Mouse (Mus musculus): ENCODE data around the gene Ror1. TPM values are rescaled to one million over a fixed set of nuclear protein-coding genes. Genes with fewer than 3 reads are reported as not detected.

The Ror1 gene
- polyA plus RNA-seq, 1 experiment: 0.06 TPM

DNA sequence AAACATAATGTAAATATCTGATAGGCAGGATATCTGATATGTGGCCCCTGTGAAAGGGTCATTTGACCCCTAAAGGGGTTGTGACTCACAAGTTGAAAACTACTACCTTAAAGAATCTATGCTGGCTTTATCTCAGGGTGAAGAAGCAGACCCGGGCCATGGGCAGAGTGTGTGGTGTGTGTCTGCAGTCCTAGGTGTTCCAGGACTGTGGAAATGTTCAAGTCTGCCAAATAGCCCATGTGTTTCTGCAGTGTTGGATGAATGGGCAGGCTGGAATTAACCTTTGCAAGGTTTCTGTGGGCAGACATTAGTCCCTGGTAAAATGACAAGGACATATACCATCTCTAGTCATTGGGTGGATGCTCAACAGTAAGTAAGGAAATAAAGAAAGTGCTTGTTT lies 205.8 kb downstream of the Ror1 start:
- Histone ChIP-seq H3K27me3 (ENCODE audit: control insufficient read depth, insufficient read depth, insufficient read length) (no peaks in the 10 kb centered on the region), H3K4me3 (no peak overlapping the region), H3K36me3 (ENCODE audit: control insufficient read depth, insufficient read depth) (no peaks in the 10 kb centered on the region), H3K79me2 (ENCODE audit: control insufficient read depth, insufficient read depth) (no peaks in the 10 kb centered on the region), H3ac (ENCODE audit: control insufficient read depth, insufficient read length) (no peak overlapping the region), H3K4me2 (ENCODE audit: low read depth) (no peak overlapping the region)
- TF ChIP-seq TCF12 (IDR thresholded peaks at IDR 0.05; ENCODE audit: insufficient read depth, poor library complexity, severe bottlenecking) (no peak), POLR2A (IDR thresholded peaks at IDR 0.05; ENCODE audit: insufficient read length, low read depth) (no peak), MYOD1 (IDR thresholded peaks at IDR 0.05; ENCODE audit: control insufficient read depth in 1 of 3, insufficient read length in 2 of 3, low read depth in 2 of 3) (no peak), USF1 (IDR thresholded peaks at IDR 0.05; ENCODE audit: low read depth) (no peak), SRF (IDR thresholded peaks at IDR 0.05; ENCODE audit: control insufficient read depth, insufficient read length, low read depth) (no peak), MAX (IDR thresholded peaks at IDR 0.05; ENCODE audit: low read depth) (no peak)

DNA sequence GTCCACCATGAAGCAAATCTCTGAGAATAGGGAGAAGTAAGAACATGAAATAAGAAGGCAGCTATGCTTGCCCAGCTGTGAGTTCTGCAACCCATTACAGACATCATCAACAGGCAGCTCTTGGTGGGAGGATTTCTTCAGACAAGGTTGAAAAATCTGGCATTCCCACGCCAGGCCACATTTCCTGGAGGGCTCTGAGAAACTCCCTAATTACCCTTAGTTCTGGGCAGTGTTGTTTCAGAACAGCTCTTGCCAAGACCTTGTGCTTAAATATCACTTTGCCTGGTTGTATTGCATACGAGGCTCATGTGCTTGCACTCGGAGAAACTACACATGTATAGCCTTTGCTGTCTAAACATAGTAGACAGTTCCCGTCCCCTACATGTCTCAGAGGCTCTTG lies 211.8 kb downstream of the Ror1 start:
- Histone ChIP-seq H3K4me2 (ENCODE audit: low read depth) (no peak overlapping the region), H3K4me3 (no peak overlapping the region), H3K79me2 (ENCODE audit: control insufficient read depth, insufficient read depth) (no peaks in the 10 kb centered on the region), H3K36me3 (ENCODE audit: control insufficient read depth, insufficient read depth) (no peaks in the 10 kb centered on the region), H3ac (ENCODE audit: control insufficient read depth, insufficient read length) (no peak overlapping the region), H3K27me3 (ENCODE audit: control insufficient read depth, insufficient read depth, insufficient read length) (no peaks in the 10 kb centered on the region)
- TF ChIP-seq TCF12 (IDR thresholded peaks at IDR 0.05; ENCODE audit: insufficient read depth, poor library complexity, severe bottlenecking) (no peak), REST (IDR thresholded peaks at IDR 0.05; ENCODE audit: insufficient read depth, insufficient read length) (no peak), CEBPB (IDR thresholded peaks at IDR 0.05; ENCODE audit: insufficient read depth, poor library complexity, severe bottlenecking) (no peak), MYOG (IDR thresholded peaks at IDR 0.05; ENCODE audit: control insufficient read depth in 1 of 3, insufficient read depth in 1 of 3, insufficient read length in 2 of 3, low read depth in 2 of 3) (no peak), SRF (IDR thresholded peaks at IDR 0.05; ENCODE audit: control insufficient read depth, insufficient read length, low read depth) (no peak), USF1 (IDR thresholded peaks at IDR 0.05; ENCODE audit: low read depth) (no peak), E2F4 (IDR thresholded peaks at IDR 0.05; ENCODE audit: insufficient read depth) (no peak), TCF3 (IDR thresholded peaks at IDR 0.05; ENCODE audit: insufficient read length, low read depth) (no peak), POLR2AphosphoS2 (IDR thresholded peaks at IDR 0.05; ENCODE audit: insufficient read length, low read depth) (no peak), MAX (IDR thresholded peaks at IDR 0.05; ENCODE audit: low read depth) (no peak), POLR2A (IDR thresholded peaks at IDR 0.05; ENCODE audit: insufficient read length, low read depth) (no peak), MYOD1 (IDR thresholded peaks at IDR 0.05; ENCODE audit: control insufficient read depth in 1 of 3, insufficient read length in 2 of 3, low read depth in 2 of 3) (no peak)

DNA sequence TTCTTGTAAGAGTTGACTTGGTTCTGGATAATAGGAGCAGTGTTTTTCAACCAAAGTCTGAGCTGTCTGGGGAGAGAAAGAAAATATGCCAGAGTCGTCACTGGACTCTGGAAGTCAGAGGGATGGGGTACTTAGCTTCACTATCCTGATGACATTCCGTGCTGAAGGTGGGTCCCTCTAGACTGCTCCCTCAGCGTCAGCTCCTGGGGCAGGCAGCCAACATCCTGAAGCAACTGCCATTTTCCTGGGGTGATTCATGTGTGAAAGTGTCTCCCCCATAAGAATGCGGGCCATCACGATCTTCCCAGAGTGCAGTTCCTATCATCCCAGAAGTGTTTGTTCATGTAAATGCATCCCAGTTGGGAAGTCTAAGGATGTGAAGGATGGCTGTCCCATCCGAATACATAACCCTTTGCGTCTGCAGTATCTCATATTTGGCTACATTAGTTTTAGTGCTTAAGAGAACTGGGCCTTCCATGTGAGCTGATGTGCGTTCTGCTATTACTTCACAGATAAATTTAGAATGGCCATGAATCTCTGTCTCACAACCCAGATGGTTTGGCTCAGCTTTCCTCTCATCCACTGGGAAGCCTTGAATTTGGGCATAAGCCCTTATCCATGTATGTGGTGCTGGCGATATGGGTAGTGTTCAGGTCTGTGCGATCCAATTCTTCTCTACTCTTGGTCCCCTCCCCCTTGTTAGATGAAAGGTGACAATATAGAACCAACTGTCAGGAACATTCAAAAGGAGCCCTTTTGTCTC lies 216.4 kb downstream of the Ror1 start:
- no peaks in the 10 kb centered on the region for H3K27me3 ChIP-seq (ENCODE audit: control insufficient read depth, insufficient read depth, insufficient read length)
- no peaks in the 10 kb centered on the region for H3K79me2 ChIP-seq (ENCODE audit: control insufficient read depth, insufficient read depth)
- H3ac ChIP-seq (ENCODE audit: control insufficient read depth, insufficient read length): no peak overlapping the region
- H3K4me2 ChIP-seq (ENCODE audit: low read depth): no peak overlapping the region
- H3K36me3 ChIP-seq (ENCODE audit: control insufficient read depth, insufficient read depth): no peaks in the 10 kb centered on the region
- no peak for TF ChIP-seq POLR2A (IDR thresholded peaks at IDR 0.05; ENCODE audit: insufficient read length, low read depth)
- no peak for TF ChIP-seq E2F4 (IDR thresholded peaks at IDR 0.05; ENCODE audit: insufficient read depth)
- no peak for TF ChIP-seq POLR2AphosphoS2 (IDR thresholded peaks at IDR 0.05; ENCODE audit: insufficient read length, low read depth)
- no peak for TF ChIP-seq REST (IDR thresholded peaks at IDR 0.05; ENCODE audit: insufficient read depth, insufficient read length)
- no peak for TF ChIP-seq SRF (IDR thresholded peaks at IDR 0.05; ENCODE audit: control insufficient read depth, insufficient read length, low read depth)
- no peak for TF ChIP-seq MYOD1 (IDR thresholded peaks at IDR 0.05; ENCODE audit: control insufficient read depth in 1 of 3, insufficient read length in 2 of 3, low read depth in 2 of 3)
- no peak for TF ChIP-seq CEBPB (IDR thresholded peaks at IDR 0.05; ENCODE audit: insufficient read depth, poor library complexity, severe bottlenecking)
- no peak for TF ChIP-seq MAX (IDR thresholded peaks at IDR 0.05; ENCODE audit: low read depth)
- no peak for TF ChIP-seq USF1 (IDR thresholded peaks at IDR 0.05; ENCODE audit: low read depth)
- no peak for TF ChIP-seq TCF3 (IDR thresholded peaks at IDR 0.05; ENCODE audit: insufficient read length, low read depth)
- TF ChIP-seq MYOG (IDR thresholded peaks at IDR 0.05; ENCODE audit: control insufficient read depth in 1 of 3, insufficient read depth in 1 of 3, insufficient read length in 2 of 3, low read depth in 2 of 3): no peak
- TF ChIP-seq TCF12 (IDR thresholded peaks at IDR 0.05; ENCODE audit: insufficient read depth, poor library complexity, severe bottlenecking): no peak
- no peak overlapping the region for H3K4me3 ChIP-seq

DNA sequence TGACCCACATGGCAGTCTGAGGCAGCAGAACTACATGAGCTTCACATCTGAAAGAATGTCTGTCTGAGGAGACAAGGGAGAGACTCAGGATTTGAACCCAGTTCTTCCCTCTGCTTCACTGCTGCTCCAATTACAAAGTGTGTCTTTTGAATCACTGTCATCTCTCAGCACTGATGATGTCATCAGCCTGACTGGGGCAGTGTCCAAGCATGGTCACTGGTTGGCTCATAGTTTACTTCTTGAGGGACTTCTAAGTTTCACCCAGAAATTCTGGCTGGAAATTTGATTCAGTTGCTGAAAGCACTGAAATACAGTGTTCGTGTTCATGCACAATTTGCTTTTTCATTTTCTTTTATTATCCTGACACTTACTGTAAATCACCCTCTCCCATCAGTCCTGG lies 219.5 kb downstream of the Ror1 start:
- Histone ChIP-seq H3K36me3 (ENCODE audit: control insufficient read depth, insufficient read depth) (no peaks in the 10 kb centered on the region), H3K4me2 (ENCODE audit: low read depth) (no peak overlapping the region), H3ac (ENCODE audit: control insufficient read depth, insufficient read length) (no peak overlapping the region), H3K4me3 (no peak overlapping the region), H3K27me3 (ENCODE audit: control insufficient read depth, insufficient read depth, insufficient read length) (no peaks in the 10 kb centered on the region), H3K79me2 (ENCODE audit: control insufficient read depth, insufficient read depth) (no peaks in the 10 kb centered on the region)
- TF ChIP-seq REST (IDR thresholded peaks at IDR 0.05; ENCODE audit: insufficient read depth, insufficient read length): no peak

DNA sequence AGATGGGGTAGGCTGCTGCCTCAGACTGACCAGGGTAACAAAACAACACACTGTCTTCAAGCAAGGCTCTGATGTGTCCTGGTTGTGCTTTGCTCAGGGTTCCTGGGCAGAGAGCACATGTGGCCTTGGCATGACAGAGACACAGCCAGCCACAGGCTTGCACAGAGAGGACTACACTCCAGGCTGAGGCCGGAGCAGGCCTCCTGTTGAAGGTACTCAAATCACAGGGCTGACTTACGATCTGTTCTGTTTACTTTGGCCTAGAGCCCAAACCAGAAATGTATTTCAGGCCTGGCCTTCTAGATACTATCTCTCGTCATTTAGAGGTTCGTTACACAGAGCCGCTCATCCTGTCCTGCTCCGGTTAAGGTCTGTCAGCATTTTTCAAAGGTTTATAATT lies 226.2 kb downstream of the Ror1 start:
- Histone ChIP-seq H3K4me2 (ENCODE audit: low read depth) (no peak overlapping the region), H3K79me2 (ENCODE audit: control insufficient read depth, insufficient read depth) (no peaks in the 10 kb centered on the region), H3K4me3 (no peak overlapping the region), H3K27me3 (ENCODE audit: control insufficient read depth, insufficient read depth, insufficient read length) (no peaks in the 10 kb centered on the region), H3ac (ENCODE audit: control insufficient read depth, insufficient read length) (no peak overlapping the region), H3K36me3 (ENCODE audit: control insufficient read depth, insufficient read depth) (no peaks in the 10 kb centered on the region)
- peak in 1 of 3 experiments; percentile 28 for TF ChIP-seq MYOD1 (IDR thresholded peaks at IDR 0.05; ENCODE audit: control insufficient read depth in 1 of 3, insufficient read length in 2 of 3, low read depth in 2 of 3)
- no peak for TF ChIP-seq TCF12 (IDR thresholded peaks at IDR 0.05; ENCODE audit: insufficient read depth, poor library complexity, severe bottlenecking)
